Mouse (Mus musculus) hindbrain, postnatal 0 days (tissue): ENCODE measurements around the gene Slc26a9. TPM values are rescaled to one million over a fixed set of nuclear protein-coding genes. Genes with fewer than 3 reads are reported as not detected.

ENCODE experiments used
- ATAC-seq: fragments of 200-750 bp; cut with Nextera tagmentation; 2 replicates; pipeline ENCODE4 v1.8.0; 2017; ENCODE audit warnings: mild to moderate bottlenecking, moderate TSS enrichment, moderate library complexity
- DNase-seq: peaks from one replicate; pipeline ENCODE4 v3.0.0-alpha.2; 2015; ENCODE audit warnings: low spot score
- H3K27ac ChIP-seq: fragments of 300-500 bp; sonication (generic); 2 replicates; pipeline ENCODE4 v1.5.1; 2014; ENCODE audit warnings: mild to moderate bottlenecking
- H3K27me3 ChIP-seq: fragments of 300-500 bp; sonication (generic); 2 replicates; pipeline ENCODE4 v1.6.1; 2014; ENCODE audit warnings: low read length, mixed read lengths; ENCODE audit not compliant: insufficient read depth
- H3K36me3 ChIP-seq: fragments of 300-500 bp; sonication (generic); 2 replicates; pipeline ENCODE4 v1.6.1; 2014; ENCODE audit warnings: low read length, mixed read lengths; ENCODE audit not compliant: insufficient read depth
- H3K4me1 ChIP-seq: fragments of 300-500 bp; sonication (generic); 2 replicates; pipeline ENCODE4 v1.6.1; 2014; ENCODE audit warnings: antibody characterized with exemption, low read length, mixed read lengths; ENCODE audit not compliant: insufficient read depth
- H3K4me2 ChIP-seq: fragments of 300-500 bp; sonication (generic); 2 replicates; pipeline ENCODE4 v1.6.1; 2014; ENCODE audit warnings: low read depth, mild to moderate bottlenecking, low read length, moderate library complexity, mixed read lengths
- H3K4me3 ChIP-seq: fragments of 300-500 bp; sonication (generic); 2 replicates; pipeline ENCODE4 v1.5.1; 2014; ENCODE audit warnings: low read length
- H3K9ac ChIP-seq: fragments of 300-500 bp; sonication (generic); replicated peaks from 2 replicates; pipeline ENCODE4 v1.6.1; 2014; ENCODE audit warnings: mild to moderate bottlenecking, low read length, moderate library complexity, mixed read lengths
- H3K9me3 ChIP-seq: fragments of 300-500 bp; sonication (generic); 2 replicates; pipeline ENCODE4 v1.6.1; 2016; ENCODE audit warnings: low read length, mixed read lengths
- CTCF ChIP-seq: IDR thresholded peaks from 2 replicates; pipeline ENCODE4 v1.5.1; 2016; ENCODE audit warnings: antibody characterized with exemption, control low read depth, low read depth
- WGBS: fragments of 180-500 bp; shearing (Covaris S2); extraction: QIAGEN DNeasy Blood & Tissue Kit; methylation state at CpG from one replicate; pipeline ENCODE4 v1.1.7; 2014; 5-methylcytosine and 5-hydroxymethylcytosine counted together
- polyA plus RNA-seq: library from polyadenylated mRNA; unstranded; fragments of >200 nt; fragmentation: Nextera tagmentation; extraction: Ambion mirVana; gene quantifications from 2 replicates; pipeline ENCODE4 v1.2.1, GENCODE M21; 2015
- total RNA-seq: library from RNA; depleted of rRNA; stranded (reverse); fragments of >200 nt; gene quantifications from 2 replicates; pipeline ENCODE4 v1.2.3, GENCODE M21; 2014

The Slc26a9 gene
- total and polyA plus RNA-seq, 2 experiments from 2014 or later: 0.10 to 0.37 TPM

GRCm38 (mm10) chr1:131718952-131719694 is 24.7 kb upstream of the Slc26a9 start:
- Histone ChIP-seq H3K9ac (no peak overlapping the region), H3K4me3 (no peak overlapping the region), H3K27me3 (no peaks in the 10 kb centered on the region), H3K36me3 (no peaks in the 10 kb centered on the region), H3K9me3 (no peaks in the 10 kb centered on the region), H3K27ac (no peak overlapping the region), H3K4me2 (no peak overlapping the region), H3K4me1 (no peaks in the 10 kb centered on the region)
- TF ChIP-seq CTCF: no peak
- WGBS: 56% methylated on average over 16 of the region's 16 CpGs
- ATAC-seq: no peak
- DNase-seq: no peak

GRCm38 (mm10) chr1:131721989-131722388 is 21.8 kb upstream of the Slc26a9 start:
- no peaks in the 10 kb centered on the region for H3K4me1 ChIP-seq
- no peaks in the 10 kb centered on the region for H3K27me3 ChIP-seq
- no peak overlapping the region for H3K4me3 ChIP-seq
- H3K9ac ChIP-seq: no peak overlapping the region
- no peaks in the 10 kb centered on the region for H3K9me3 ChIP-seq
- no peak overlapping the region for H3K27ac ChIP-seq
- H3K4me2 ChIP-seq: no peak overlapping the region
- DNase-seq (no peak), ATAC-seq (no peak)
- TF ChIP-seq CTCF: no peak
- no peaks in the 10 kb centered on the region for H3K36me3 ChIP-seq
- WGBS: 74% methylated on average over 3 of the region's 3 CpGs

- Histone ChIP-seq H3K9me3 (no peaks in the 10 kb centered on the region), H3K4me1 (no peaks in the 10 kb centered on the region), H3K36me3 (no peaks in the 10 kb centered on the region), H3K9ac (no peak overlapping the region), H3K4me3 (no peak overlapping the region), H3K27ac (no peak overlapping the region), H3K27me3 (no peaks in the 10 kb centered on the region), H3K4me2 (no peak overlapping the region)
- no peak for DNase-seq
- no peak for TF ChIP-seq CTCF
- ATAC-seq: no peak
- 63% methylated on average over 4 of the region's 4 CpGs for WGBS
These were observed 20.3 kb upstream of the Slc26a9 start for GRCm38 (mm10) chr1:131723549-131723948.

- no peak overlapping the region for H3K4me2 ChIP-seq
- no peak overlapping the region for H3K4me3 ChIP-seq
- no peaks in the 10 kb centered on the region for H3K9me3 ChIP-seq
- H3K4me1 ChIP-seq: no peaks in the 10 kb centered on the region
- no peak for TF ChIP-seq CTCF
- no peak overlapping the region for H3K27ac ChIP-seq
- DNase-seq (no peak), ATAC-seq (no peak)
- no peak overlapping the region for H3K9ac ChIP-seq
- WGBS: 57% methylated on average over 6 of the region's 6 CpGs
- no peaks in the 10 kb centered on the region for H3K27me3 ChIP-seq
- no peaks in the 10 kb centered on the region for H3K36me3 ChIP-seq
These were observed 17.2 kb upstream of the Slc26a9 start for GRCm38 (mm10) chr1:131726586-131726985.

- H3K36me3 ChIP-seq: no peaks in the 10 kb centered on the region
- DNase-seq: no peak
- no peak overlapping the region for H3K4me2 ChIP-seq
- no peaks in the 10 kb centered on the region for H3K4me1 ChIP-seq
- no peaks in the 10 kb centered on the region for H3K9me3 ChIP-seq
- no peak overlapping the region for H3K9ac ChIP-seq
- H3K27ac ChIP-seq: no peak overlapping the region
- WGBS: 73% methylated on average over 12 of the region's 12 CpGs
- no peaks in the 10 kb centered on the region for H3K27me3 ChIP-seq
- TF ChIP-seq CTCF: no peak
- H3K4me3 ChIP-seq: no peak overlapping the region
- no peak for ATAC-seq
These were observed 13.0 kb upstream of the Slc26a9 start for GRCm38 (mm10) chr1:131730639-131731437.

GRCm38 (mm10) chr1:131733474-131734180 is 10.2 kb upstream of the Slc26a9 start:
- Histone ChIP-seq H3K9me3 (no peaks in the 10 kb centered on the region), H3K4me2 (no peak overlapping the region), H3K4me1 (no peaks in the 10 kb centered on the region), H3K36me3 (no peaks in the 10 kb centered on the region), H3K27me3 (no peaks in the 10 kb centered on the region), H3K27ac (no peak overlapping the region), H3K4me3 (no peak overlapping the region), H3K9ac (no peak overlapping the region)
- no peak for TF ChIP-seq CTCF
- DNase-seq (no peak), ATAC-seq (0 out of 2 replicates have a peak, but pooled peaks have one; percentile 15)
- 46% methylated on average over 13 of the region's 13 CpGs for WGBS
